Mouse (Mus musculus) CH12.LX (cell line): ENCODE data around the gene Hivep2. TPM values are rescaled to one million over a fixed set of nuclear protein-coding genes. Genes with fewer than 3 reads are reported as not detected.

Experiments used
- DNase-seq: peaks from one replicate; pipeline ENCODE4 v3.0.0-alpha.2; 2013; ENCODE audit errors: extremely low read depth
- H3K27ac ChIP-seq: 2 replicates; pipeline ENCODE4 v1.5.1; 2012; ENCODE audit warnings: low read depth, mild to moderate bottlenecking, control low read depth, moderate library complexity; ENCODE audit not compliant: insufficient read depth
- H3K27me3 ChIP-seq: replicated peaks from 2 replicates; pipeline ENCODE3; 2012; ENCODE audit warnings: inconsistent platforms
- H3K36me3 ChIP-seq, 2 experiments: replicated peaks in 1 of 2; 2 replicates each; pipeline versions ENCODE3 to v1.6.1; 2012; ENCODE audit warnings: inconsistent platforms in 1 of 2, low read length in 1 of 2, mild to moderate bottlenecking in 1 of 2, mixed read lengths in 1 of 2, moderate library complexity in 1 of 2; ENCODE audit not compliant: control insufficient read depth in 1 of 2, insufficient read depth in 1 of 2
- H3K4me1 ChIP-seq, 2 experiments: 2 replicates each; pipeline ENCODE4 v1.6.1; 2012; ENCODE audit warnings: inconsistent platforms in 1 of 2, moderate library complexity in 1 of 2; ENCODE audit not compliant: insufficient read depth in 2 of 2, control insufficient read depth in 1 of 2
- H3K4me2 ChIP-seq: 2 replicates; pipeline ENCODE4 v1.6.1; 2012; ENCODE audit warnings: low read depth, mild to moderate bottlenecking, control low read depth; ENCODE audit not compliant: poor library complexity, insufficient read depth, severe bottlenecking
- H3K4me3 ChIP-seq, 3 experiments: fragments of 150-350 bp in 1 of 3; sonication (generic) in 1 of 3; replicated peaks in 1 of 3; 2 replicates each; pipeline versions ENCODE3 to v1.5.1; 2011 to 2012; ENCODE audit warnings: low read depth in 2 of 3, low read length in 2 of 3, mild to moderate bottlenecking in 2 of 3, moderate library complexity in 2 of 3, control low read depth in 1 of 3, improper control_type of control experiment in 1 of 3, inconsistent platforms in 1 of 3, mixed read lengths in 1 of 3; ENCODE audit not compliant: poor library complexity in 1 of 3
- H3K79me2 ChIP-seq: replicated peaks from 2 replicates; pipeline ENCODE4 v1.6.1; 2012; ENCODE audit warnings: mild to moderate bottlenecking, moderate library complexity; ENCODE audit not compliant: control insufficient read depth, poor library complexity, insufficient read depth, severe bottlenecking; ENCODE audit errors: extremely low read depth
- H3K9ac ChIP-seq: 2 replicates; pipeline ENCODE4 v1.6.1; 2012; ENCODE audit warnings: low read depth, mild to moderate bottlenecking, control low read depth, moderate library complexity; ENCODE audit not compliant: insufficient read depth
- H3K9me3 ChIP-seq: replicated peaks from 2 replicates; pipeline ENCODE3; 2012; ENCODE audit warnings: low read length, inconsistent platforms, mixed read lengths
- CHD1 ChIP-seq: IDR thresholded peaks from 2 replicates; pipeline ENCODE4 v1.6.1; 2012; ENCODE audit warnings: low read depth, low read length, improper control_type of control experiment, inconsistent platforms
- CHD2 ChIP-seq: IDR thresholded peaks from 2 replicates; pipeline ENCODE4 v1.6.1; 2011; ENCODE audit warnings: low read length, improper control_type of control experiment
- CTCF ChIP-seq, 2 experiments: IDR thresholded peaks in 1 of 2; conservative IDR thresholded peaks in 1 of 2; 2 replicates each; pipeline ENCODE4 v1.5.1; 2011 to 2012; ENCODE audit warnings: low read depth in 2 of 2, low read length in 2 of 2, improper control_type of control experiment in 1 of 2, inconsistent platforms in 1 of 2, mild to moderate bottlenecking in 1 of 2, moderate library complexity in 1 of 2
- E2F4 ChIP-seq: IDR thresholded peaks from 2 replicates; pipeline ENCODE4 v1.6.1; 2011; ENCODE audit warnings: low read depth, low read length, improper control_type of control experiment; ENCODE audit not compliant: insufficient replicate concordance
- ETS1 ChIP-seq: conservative IDR thresholded peaks from 2 replicates; pipeline ENCODE4 v1.6.1; 2012; ENCODE audit warnings: low read depth, mild to moderate bottlenecking, inconsistent platforms, low read length, improper control_type of control experiment, moderate library complexity
- GABPA ChIP-seq: IDR thresholded peaks from 2 replicates; pipeline ENCODE4 v1.6.1; 2012; ENCODE audit warnings: low read depth, low read length, improper control_type of control experiment, inconsistent platforms; ENCODE audit not compliant: insufficient replicate concordance
- MAFK ChIP-seq: IDR thresholded peaks from 2 replicates; pipeline ENCODE4 v1.6.1; 2011; ENCODE audit warnings: low read length, improper control_type of control experiment; ENCODE audit not compliant: insufficient replicate concordance
- MAX ChIP-seq: IDR thresholded peaks from 2 replicates; pipeline ENCODE4 v1.6.1; 2011; ENCODE audit warnings: low read length, improper control_type of control experiment
- MXI1 ChIP-seq: IDR thresholded peaks from 2 replicates; pipeline ENCODE4 v1.6.1; 2011; ENCODE audit warnings: mild to moderate bottlenecking, low read depth, low read length, improper control_type of control experiment
- MYC ChIP-seq: IDR thresholded peaks from 2 replicates; pipeline ENCODE4 v1.6.1; 2011; ENCODE audit warnings: low read depth, mild to moderate bottlenecking, improper control_type of control experiment, low read length
- NRF1 ChIP-seq: IDR thresholded peaks from 2 replicates; pipeline ENCODE4 v1.6.1; 2014; ENCODE audit warnings: low read depth, mild to moderate bottlenecking, inconsistent platforms, low read length, improper control_type of control experiment, moderate library complexity
- PAX5 ChIP-seq: IDR thresholded peaks from 2 replicates; pipeline ENCODE4 v1.6.1; 2012; ENCODE audit warnings: low read length, inconsistent platforms, mixed read lengths
- POLR2A ChIP-seq: IDR thresholded peaks from 2 replicates; pipeline ENCODE4 v1.6.1; 2011; ENCODE audit warnings: low read depth, mild to moderate bottlenecking, improper control_type of control experiment, low read length
- POLR2AphosphoS2 ChIP-seq: IDR thresholded peaks from 2 replicates; pipeline ENCODE4 v1.6.1; 2011; ENCODE audit warnings: low read depth, low read length, improper control_type of control experiment
- ZMIZ1 ChIP-seq: IDR thresholded peaks from 2 replicates; pipeline ENCODE4 v1.6.1; 2012; ENCODE audit warnings: low read depth, mild to moderate bottlenecking, inconsistent platforms, low read length, improper control_type of control experiment
- ZNF384 ChIP-seq: IDR thresholded peaks from 2 replicates; pipeline ENCODE4 v1.6.1; 2012; ENCODE audit warnings: low read depth, low read length, improper control_type of control experiment, inconsistent platforms
- dilution Hi-C: fragments of 300-500 bp; cut with MboI; formaldehyde crosslinking; loops from 2 replicates; pipeline ENCODE4 v1.14.3; 2020; ENCODE audit warnings: low sequenced_read_pairs; ENCODE audit not compliant: extremely low pct_unique_long_range_greater_than_20kb, extremely low pct_ligation_motif_present
- in situ Hi-C: fragments of 300-500 bp; cut with MboI; formaldehyde crosslinking; loops from 3 replicates; pipeline ENCODE4 v1.14.3; 2019; ENCODE audit warnings: low sequenced_read_pairs, low pct_ligation_motif_present, low pct_unique_long_range_greater_than_20kb, mixed read lengths
- polyA plus RNA-seq: library from polyadenylated mRNA; unstranded; fragments of >175 nt; gene quantifications from 2 replicates; pipeline ENCODE4 v1.2.1, GENCODE M21; 2012; ENCODE audit warnings: low read depth; ENCODE audit not compliant: insufficient read length
- total RNA-seq, 2 experiments: library from RNA; depleted of rRNA; stranded (reverse); fragments of 300-350 nt in 1 of 2; fragments of >200 nt in 1 of 2; gene quantifications; 2 replicates each; pipeline ENCODE4 v1.2.3; 2012 to 2014

The Hivep2 gene
- total and polyA plus RNA-seq, 3 experiments: 0.59 to 2.7 (median 1.4) TPM

DNA sequence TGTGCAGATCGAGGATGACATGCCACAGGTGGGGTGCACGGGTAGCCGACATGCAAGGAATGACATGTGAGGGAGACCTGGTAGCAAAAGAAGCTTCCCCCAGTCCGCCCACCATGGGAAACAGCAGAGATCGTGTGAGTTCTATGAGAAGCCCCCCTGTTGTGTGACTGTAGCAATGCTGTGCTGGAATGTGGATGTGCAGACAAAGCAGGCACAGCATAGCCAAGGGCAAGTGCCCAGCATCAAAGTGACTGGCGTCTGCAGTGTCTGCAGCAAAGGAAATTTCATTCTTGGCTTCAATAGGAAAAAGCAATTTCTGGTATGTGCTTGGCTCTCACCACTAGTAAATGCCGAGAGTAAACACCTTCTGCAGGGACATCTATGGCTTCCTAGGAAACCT lies 199.0 kb downstream of the Hivep2 start:
- H3K79me2 ChIP-seq: no peaks in the 10 kb centered on the region
- no peak overlapping the region for H3K27ac ChIP-seq
- no peaks in the 10 kb centered on the region for H3K9me3 ChIP-seq
- H3K9ac ChIP-seq: no peak overlapping the region
- peaks cover 0 to 3% of the 10 kb centered on the region in 2 experiments; a peak in 1 of 4 replicates for H3K4me1 ChIP-seq
- no peak for TF ChIP-seq CHD1
- no peak for TF ChIP-seq CTCF (conservative IDR thresholded peaks at IDR 0.05 in 1 of 2, IDR thresholded peaks at IDR 0.05 in 1 of 2; ENCODE audit: low read depth in 2 of 2, low read length in 2 of 2)
- no peak for TF ChIP-seq MAFK
- no peak for TF ChIP-seq NRF1
- TF ChIP-seq PAX5: no peak
- TF ChIP-seq POLR2AphosphoS2: no peak
- no peak for TF ChIP-seq CHD2
- no peak for TF ChIP-seq ZMIZ1
- no peak for TF ChIP-seq E2F4
- TF ChIP-seq MXI1: no peak
- no peak for TF ChIP-seq MAX
- no peak for TF ChIP-seq ETS1
- no peak for TF ChIP-seq MYC
- TF ChIP-seq GABPA: no peak
- no peak for TF ChIP-seq ZNF384
- no peak overlapping the region for H3K4me3 ChIP-seq
- H3K4me2 ChIP-seq: no peak overlapping the region
- H3K36me3 ChIP-seq: no peaks in the 10 kb centered on the region
- in situ Hi-C loops (no loop called here), dilution Hi-C loops (no loop called here)
- H3K27me3 ChIP-seq: no peaks in the 10 kb centered on the region
- DNase-seq: no peak

DNA sequence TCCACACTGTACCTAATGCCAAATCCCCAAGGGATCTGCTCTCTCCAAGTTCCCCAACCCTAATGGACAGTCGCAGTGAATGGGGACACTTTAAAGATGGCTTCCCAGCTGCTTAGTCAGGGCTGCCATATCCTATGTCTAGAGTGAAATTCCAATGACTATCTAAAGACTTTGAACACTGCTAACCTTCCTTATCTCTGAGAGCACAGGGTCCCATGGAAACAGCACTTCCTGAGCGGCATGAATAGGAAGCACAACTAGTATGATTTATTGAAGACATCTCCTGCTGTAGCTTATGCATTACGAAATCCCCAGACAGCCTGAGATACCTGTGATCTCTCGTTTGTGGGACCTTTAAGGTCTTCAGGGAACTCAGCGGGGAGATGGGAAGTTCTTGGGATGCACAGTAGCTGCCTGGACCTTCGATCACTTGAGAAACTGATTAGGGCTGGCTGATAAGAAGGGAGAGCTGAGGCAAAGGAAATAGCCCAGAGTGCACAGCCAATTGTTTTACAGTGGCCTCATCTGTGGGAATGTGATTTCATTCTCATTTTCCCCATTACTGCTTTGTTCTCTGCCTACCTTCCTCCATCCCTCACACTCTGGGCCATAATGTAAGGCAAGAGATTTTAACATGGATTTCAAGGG lies 202.4 kb downstream of the Hivep2 start:
- DNase-seq: no peak
- H3K36me3 ChIP-seq: no peaks in the 10 kb centered on the region
- H3K4me2 ChIP-seq: no peak overlapping the region
- H3K4me1 ChIP-seq: peaks cover 0 to 3% of the 10 kb centered on the region in 2 experiments; a peak in 1 of 4 replicates
- no peak overlapping the region for H3K4me3 ChIP-seq
- no peaks in the 10 kb centered on the region for H3K9me3 ChIP-seq
- in situ Hi-C loops (no loop called here), dilution Hi-C loops (no loop called here)
- H3K79me2 ChIP-seq: no peaks in the 10 kb centered on the region
- no peak overlapping the region for H3K9ac ChIP-seq
- H3K27me3 ChIP-seq: no peaks in the 10 kb centered on the region
- TF ChIP-seq POLR2A: no peak
- H3K27ac ChIP-seq: no peak overlapping the region
